Mouse (Mus musculus) MEL (cell line): ENCODE measurements at regions not wholly inside any gene's neighbourhood (a gene's known extent, or its start where the extent isn't known, plus 50 kb on each side); places are given as distances from the start of the nearest gene placed in this dataset.

Experiments
- DNase-seq: peaks from one replicate; pipeline ENCODE4 v3.0.0; 2011; ENCODE audit warnings: low read depth, low spot score
- H3K27ac ChIP-seq: 2 replicates; pipeline ENCODE4 v1.5.1; 2012; ENCODE audit warnings: low read depth, mild to moderate bottlenecking, control low read depth, low read length, moderate library complexity; ENCODE audit not compliant: control insufficient read depth
- H3K27me3 ChIP-seq, 2 experiments: fragments of 150-350 bp in 1 of 2; sonication (generic) in 1 of 2; 2 replicates each; pipeline ENCODE4 v1.6.1; 2012; ENCODE audit warnings: low read length in 2 of 2, mild to moderate bottlenecking in 2 of 2, improper control_type of control experiment in 1 of 2, moderate library complexity in 1 of 2; ENCODE audit not compliant: insufficient read depth in 2 of 2, control insufficient read depth in 1 of 2
- H3K36me3 ChIP-seq, 2 experiments: 2 replicates each; pipeline ENCODE4 v1.6.1; 2012 to 2014; ENCODE audit warnings: low read length in 2 of 2, improper control_type of control experiment in 1 of 2, inconsistent platforms in 1 of 2, mild to moderate bottlenecking in 1 of 2; ENCODE audit not compliant: insufficient read depth in 2 of 2, control insufficient read depth in 1 of 2
- H3K4me1 ChIP-seq, 2 experiments: fragments of 150-350 bp in 1 of 2; sonication (generic) in 1 of 2; 2 replicates each; pipeline ENCODE4 v1.6.1; 2012; ENCODE audit warnings: low read length in 2 of 2, improper control_type of control experiment in 1 of 2, mild to moderate bottlenecking in 1 of 2; ENCODE audit not compliant: insufficient read depth in 2 of 2, control insufficient read depth in 1 of 2
- H3K4me3 ChIP-seq, 2 experiments: fragments of 150-350 bp in 1 of 2; sonication (generic) in 1 of 2; 2 replicates each; pipeline ENCODE4 v1.5.1; 2012; ENCODE audit warnings: low read depth in 2 of 2, low read length in 2 of 2, mild to moderate bottlenecking in 2 of 2, moderate library complexity in 2 of 2, control low read depth in 1 of 2, improper control_type of control experiment in 1 of 2; ENCODE audit not compliant: control insufficient read depth in 1 of 2, insufficient read depth in 1 of 2
- H3K79me2 ChIP-seq: 2 replicates; pipeline ENCODE4 v1.6.1; 2012; ENCODE audit warnings: mild to moderate bottlenecking, low read length, moderate library complexity; ENCODE audit not compliant: control insufficient read depth, poor library complexity, insufficient read depth
- H3K9ac ChIP-seq: 2 replicates; pipeline ENCODE4 v1.6.1; 2012; ENCODE audit warnings: low read depth, mild to moderate bottlenecking, control low read depth, low read length, moderate library complexity; ENCODE audit not compliant: control insufficient read depth, poor library complexity, severe bottlenecking
- H3K9me3 ChIP-seq: fragments of 150-350 bp; sonication (generic); replicated peaks from 2 replicates; pipeline ENCODE4 v1.6.1; 2012; ENCODE audit warnings: mild to moderate bottlenecking, low read length, improper control_type of control experiment, moderate library complexity; ENCODE audit not compliant: insufficient read depth
- BHLHE40 ChIP-seq: IDR thresholded peaks from 2 replicates; pipeline ENCODE4 v1.6.1; 2012; ENCODE audit warnings: low read depth, mild to moderate bottlenecking, inconsistent platforms, low read length, improper control_type of control experiment, borderline replicate concordance
- CHD1 ChIP-seq: IDR thresholded peaks from 2 replicates; pipeline ENCODE4 v1.6.1; 2012; ENCODE audit warnings: low read depth, mild to moderate bottlenecking, inconsistent platforms, low read length, improper control_type of control experiment
- CHD2 ChIP-seq: IDR thresholded peaks from 2 replicates; pipeline ENCODE4 v1.6.1; 2011; ENCODE audit warnings: low read length, improper control_type of control experiment
- CTCF ChIP-seq, 3 experiments: IDR thresholded peaks in 2 of 3; conservative IDR thresholded peaks in 1 of 3; 2 replicates each; pipeline ENCODE4 v1.5.1; 2011 to 2012; ENCODE audit warnings: low read length in 3 of 3, low read depth in 2 of 3, mild to moderate bottlenecking in 2 of 3, improper control_type of control experiment in 1 of 3, inconsistent platforms in 1 of 3, mixed read lengths in 1 of 3, moderate library complexity in 1 of 3; ENCODE audit not compliant: control insufficient read depth in 1 of 3, insufficient read depth in 1 of 3, poor library complexity in 1 of 3, severe bottlenecking in 1 of 3
- E2F4 ChIP-seq: IDR thresholded peaks from 2 replicates; pipeline ENCODE4 v1.6.1; 2011; ENCODE audit warnings: low read depth, low read length, improper control_type of control experiment, borderline replicate concordance
- ELF1 ChIP-seq: IDR thresholded peaks from 2 replicates; pipeline ENCODE4 v1.6.1; 2014; ENCODE audit warnings: low read depth, mild to moderate bottlenecking, inconsistent platforms, low read length, improper control_type of control experiment, moderate library complexity
- EP300 ChIP-seq, 2 experiments: IDR thresholded peaks; 2 replicates each; pipeline ENCODE4 v1.6.1; 2011; ENCODE audit warnings: improper control_type of control experiment in 2 of 2, low read length in 2 of 2, low read depth in 1 of 2, mild to moderate bottlenecking in 1 of 2
- GABPA ChIP-seq: IDR thresholded peaks from 2 replicates; pipeline ENCODE4 v1.6.1; 2012; ENCODE audit warnings: low read depth, mild to moderate bottlenecking, inconsistent platforms, low read length, improper control_type of control experiment, moderate library complexity
- GATA1 ChIP-seq: IDR thresholded peaks from 2 replicates; pipeline ENCODE4 v1.6.1; 2011; ENCODE audit warnings: low read depth, low read length, improper control_type of control experiment
- JUND ChIP-seq: IDR thresholded peaks from 2 replicates; pipeline ENCODE4 v1.6.1; 2011; ENCODE audit warnings: low read depth, mild to moderate bottlenecking, improper control_type of control experiment, low read length
- MAFK ChIP-seq: IDR thresholded peaks from 2 replicates; pipeline ENCODE4 v1.6.1; 2011; ENCODE audit warnings: low read depth, mild to moderate bottlenecking, low read length, improper control_type of control experiment, borderline replicate concordance
- MAX ChIP-seq: IDR thresholded peaks from 2 replicates; pipeline ENCODE4 v1.6.1; 2011; ENCODE audit warnings: low read length, improper control_type of control experiment
- MEF2A ChIP-seq: IDR thresholded peaks from 2 replicates; pipeline ENCODE4 v1.6.1; 2014; ENCODE audit warnings: low read depth, mild to moderate bottlenecking, inconsistent platforms, low read length, improper control_type of control experiment; ENCODE audit not compliant: poor library complexity, insufficient replicate concordance, severe bottlenecking; ENCODE audit errors: extremely low read depth
- MYB ChIP-seq: IDR thresholded peaks from 2 replicates; pipeline ENCODE4 v1.6.1; 2011; ENCODE audit warnings: mild to moderate bottlenecking, low read depth, low read length, improper control_type of control experiment
- MYC ChIP-seq: IDR thresholded peaks from 2 replicates; pipeline ENCODE4 v1.6.1; 2011; ENCODE audit warnings: low read depth, mild to moderate bottlenecking, low read length, improper control_type of control experiment, moderate library complexity
- NELFE ChIP-seq: IDR thresholded peaks from 2 replicates; pipeline ENCODE4 v1.6.1; 2011; ENCODE audit warnings: low read depth, low read length, improper control_type of control experiment
- NRF1 ChIP-seq: IDR thresholded peaks from 2 replicates; pipeline ENCODE4 v1.6.1; 2014; ENCODE audit warnings: low read depth, mild to moderate bottlenecking, inconsistent platforms, low read length, improper control_type of control experiment, moderate library complexity; ENCODE audit not compliant: poor library complexity, insufficient read depth, severe bottlenecking
- POLR2AphosphoS2 ChIP-seq: IDR thresholded peaks from 2 replicates; pipeline ENCODE4 v1.6.1; 2011; ENCODE audit warnings: low read length, improper control_type of control experiment
- POLR2AphosphoS5 ChIP-seq: IDR thresholded peaks from 2 replicates; pipeline ENCODE4 v1.6.1; 2012; ENCODE audit warnings: low read depth, borderline replicate concordance, mild to moderate bottlenecking, inconsistent platforms, low read length, moderate library complexity, mixed read lengths
- RAD21 ChIP-seq: IDR thresholded peaks from 2 replicates; pipeline ENCODE4 v1.6.1; 2011; ENCODE audit warnings: mild to moderate bottlenecking, low read depth, low read length, improper control_type of control experiment
- RCOR1 ChIP-seq: IDR thresholded peaks from 2 replicates; pipeline ENCODE4 v1.6.1; 2012; ENCODE audit warnings: low read depth, mild to moderate bottlenecking, inconsistent platforms, low read length, improper control_type of control experiment
- SIN3A ChIP-seq: IDR thresholded peaks from 2 replicates; pipeline ENCODE4 v1.6.1; 2012; ENCODE audit warnings: low read length, improper control_type of control experiment, inconsistent platforms
- SMC3 ChIP-seq: IDR thresholded peaks from 2 replicates; pipeline ENCODE4 v1.6.1; 2011; ENCODE audit warnings: low read depth, low read length, improper control_type of control experiment
- TAL1 ChIP-seq: IDR thresholded peaks from 2 replicates; pipeline ENCODE4 v1.6.1; 2012; ENCODE audit warnings: mild to moderate bottlenecking, inconsistent platforms, low read length, moderate library complexity, mixed read lengths
- TCF12 ChIP-seq: IDR thresholded peaks from 2 replicates; pipeline ENCODE4 v1.6.1; 2014; ENCODE audit warnings: low read depth, mild to moderate bottlenecking, inconsistent platforms, low read length, improper control_type of control experiment, moderate library complexity
- USF1 ChIP-seq: IDR thresholded peaks from 2 replicates; pipeline ENCODE4 v1.6.1; 2014; ENCODE audit warnings: low read depth, mild to moderate bottlenecking, inconsistent platforms, low read length, improper control_type of control experiment, moderate library complexity
- ZKSCAN1 ChIP-seq: IDR thresholded peaks from 2 replicates; pipeline ENCODE4 v1.6.1; 2012; ENCODE audit warnings: low read depth, mild to moderate bottlenecking, inconsistent platforms, low read length, improper control_type of control experiment, moderate library complexity
- ZMIZ1 ChIP-seq: IDR thresholded peaks from 2 replicates; pipeline ENCODE4 v1.6.1; 2012; ENCODE audit warnings: low read depth, mild to moderate bottlenecking, inconsistent platforms, low read length, improper control_type of control experiment, moderate library complexity

- Histone ChIP-seq H3K4me3 (no peak overlapping the region), H3K9ac (no peak overlapping the region), H3K9me3 (no peaks in the 10 kb centered on the region), H3K79me2 (no peaks in the 10 kb centered on the region), H3K27ac (no peak overlapping the region), H3K4me1 (no peaks in the 10 kb centered on the region), H3K36me3 (peaks cover 0 to 2% of the 10 kb centered on the region in 2 experiments; a peak in 2 of 4 replicates)
- no peak for DNase-seq
- no peak for TF ChIP-seq SMC3
- no peak for TF ChIP-seq USF1
- TF ChIP-seq NELFE: no peak
- no peak for TF ChIP-seq POLR2AphosphoS2
- TF ChIP-seq JUND: no peak
- TF ChIP-seq SIN3A: no peak
- no peak for TF ChIP-seq ZKSCAN1
- TF ChIP-seq TCF12: no peak
- TF ChIP-seq NRF1: no peak
- no peak for TF ChIP-seq CHD2
- no peak for TF ChIP-seq CHD1
- TF ChIP-seq EP300 (IDR thresholded peaks at IDR 0.05; ENCODE audit: low read depth in 1 of 2, low read length in 2 of 2): no peak
- no peak for TF ChIP-seq GATA1
- TF ChIP-seq MAFK: no peak
- no peak for TF ChIP-seq E2F4
- TF ChIP-seq MEF2A: no peak
- TF ChIP-seq, all 39 proteins: peak for 0
- H3K27me3 ChIP-seq: no peaks in the 10 kb centered on the region
Measured at GRCm38 (mm10) chr14:80486605-80487004, 502.7 kb downstream of the Olfm4 start.

DNA sequence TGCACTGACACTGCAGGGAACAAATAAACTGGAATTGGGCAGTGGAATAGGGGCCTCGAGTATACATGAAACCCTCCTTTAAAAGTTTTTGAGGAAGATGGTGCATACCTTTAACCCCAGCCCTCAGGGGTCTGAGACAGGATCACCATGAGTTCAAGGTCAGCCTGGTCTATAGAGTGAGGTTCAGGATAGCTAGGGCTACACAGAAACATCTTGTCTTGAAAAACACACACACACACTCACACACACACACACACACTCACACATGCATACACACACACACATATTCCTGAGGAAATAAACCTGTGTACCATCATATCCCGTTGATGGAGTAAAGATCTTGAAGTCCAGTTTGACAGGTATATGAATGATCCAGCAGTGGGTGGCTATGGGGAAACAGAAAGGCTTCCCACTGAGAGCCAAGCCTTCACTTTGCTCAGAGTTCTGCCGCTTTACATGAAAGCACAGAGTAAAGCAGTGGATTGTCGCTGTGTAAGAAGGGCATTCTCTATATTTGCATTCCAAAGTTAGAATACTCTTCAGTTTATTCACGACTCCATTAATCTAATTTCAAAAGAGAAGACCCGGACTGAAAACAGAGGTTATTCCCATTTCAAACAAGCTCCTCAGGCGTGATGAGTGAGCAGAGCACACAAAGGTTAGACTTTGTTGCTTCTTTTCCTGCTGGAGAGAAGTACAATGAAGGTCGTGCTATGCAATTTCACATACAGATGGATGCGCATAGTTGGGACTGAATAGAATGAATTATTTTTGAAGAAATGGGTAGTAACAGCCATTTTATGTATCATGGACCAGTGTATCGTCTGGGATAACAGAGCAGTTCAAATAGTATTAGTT is 508.4 kb downstream of the Olfm4 start:
- no peaks in the 10 kb centered on the region for H3K36me3 ChIP-seq
- H3K9ac ChIP-seq: no peak overlapping the region
- no peak for TF ChIP-seq MEF2A
- TF ChIP-seq E2F4: no peak
- TF ChIP-seq USF1: no peak
- no peak for TF ChIP-seq MAX
- no peak for TF ChIP-seq GABPA
- no peak for TF ChIP-seq ZMIZ1
- TF ChIP-seq GATA1: no peak
- TF ChIP-seq POLR2AphosphoS5: no peak
- TF ChIP-seq CHD2: no peak
- TF ChIP-seq BHLHE40: no peak
- TF ChIP-seq MYC: no peak
- no peak for TF ChIP-seq TAL1
- no peak for TF ChIP-seq ZKSCAN1
- no peak for TF ChIP-seq MYB
- no peak for TF ChIP-seq CTCF (IDR thresholded peaks at IDR 0.05 in 2 of 3, conservative IDR thresholded peaks at IDR 0.05 in 1 of 3; ENCODE audit: control insufficient read depth in 1 of 3, insufficient read depth in 1 of 3, low read depth in 2 of 3, low read length in 3 of 3, poor library complexity in 1 of 3, severe bottlenecking in 1 of 3)
- TF ChIP-seq MAFK: no peak
- TF ChIP-seq RAD21: no peak
- no peak for TF ChIP-seq ELF1
- TF ChIP-seq RCOR1: no peak
- no peak for TF ChIP-seq TCF12
- TF ChIP-seq, all 39 proteins: peak for 0
- Histone ChIP-seq H3K27me3 (no peaks in the 10 kb centered on the region), H3K4me1 (no peaks in the 10 kb centered on the region), H3K4me3 (no peak overlapping the region), H3K9me3 (no peaks in the 10 kb centered on the region), H3K27ac (no peak overlapping the region), H3K79me2 (no peaks in the 10 kb centered on the region)
- DNase-seq: no peak
